Mouse (Mus musculus): ENCODE results near the gene 3425401B19Rik.

- no peak for TF ChIP-seq POLR2A (IDR thresholded peaks at IDR 0.05; ENCODE audit: insufficient read depth, low read depth, low read length)
- TF ChIP-seq CTCF (IDR thresholded peaks at IDR 0.05; ENCODE audit: insufficient read depth, low read depth, low read length), result no peak
Observed at GRCm38 (mm10) chr14:32708756-32709155, 23.7 kb upstream of the 3425401B19Rik start.

All from olfactory bulb, adult 2 months (tissue).